Mouse (Mus musculus): ENCODE data around the gene Myh14. TPM values are rescaled to one million over a fixed set of nuclear protein-coding genes. Genes with fewer than 3 reads are reported as not detected.

Gene Myh14
- polyA plus RNA-seq, 1 experiment from 2014 or later, result 3.3 TPM

DNA sequence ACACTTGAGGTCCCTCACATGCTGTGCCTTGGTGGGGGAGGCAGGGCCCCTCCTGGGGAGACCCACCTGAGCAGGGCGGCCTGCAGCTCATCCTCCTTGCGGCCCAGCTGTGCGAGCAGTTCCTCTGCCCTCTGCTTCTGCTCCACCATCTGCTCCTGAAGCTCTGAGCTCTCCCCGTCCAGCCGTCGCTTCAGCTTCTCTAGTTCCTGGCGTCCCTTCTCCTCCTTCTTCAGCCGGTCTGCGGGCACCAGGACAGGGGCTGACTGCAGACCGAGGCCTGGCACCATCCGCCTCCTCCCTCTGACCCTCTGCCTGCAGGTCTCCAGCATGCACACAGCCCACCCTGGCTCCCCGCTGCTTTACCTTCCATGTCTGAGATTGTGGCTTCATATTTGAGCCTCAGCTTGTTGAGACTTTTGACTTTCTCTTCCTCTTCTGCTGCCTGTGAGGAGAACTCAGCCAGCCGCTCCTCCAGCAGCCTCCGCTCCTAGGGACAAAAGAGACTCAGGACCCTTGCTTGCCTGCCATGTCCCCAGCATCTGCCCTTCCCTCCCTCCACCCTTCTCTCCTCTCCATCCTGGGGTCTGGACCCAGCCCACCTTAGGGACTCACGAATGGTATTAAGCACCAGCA, 42.1 kb downstream of the Myh14 start:
- no peak for ATAC-seq (ENCODE audit: low FRiP score, low read depth)
- Histone ChIP-seq H3K9ac (no peak overlapping the region), H3K9me3 (no peaks in the 10 kb centered on the region), H3K4me2 (no peak overlapping the region), H3K4me1 (replicated peaks) (no peaks in the 10 kb centered on the region), H3K4me3 (no peak overlapping the region), H3K36me3 (no peaks in the 10 kb centered on the region), H3K27ac (replicated peaks) (no peak overlapping the region), H3K27me3 (peaks cover 6% of the 10 kb centered on the region; the same call in 1 of the 2 replicates)
- WGBS, result 79% methylated on average over 15 of the region's 15 CpGs

DNA sequence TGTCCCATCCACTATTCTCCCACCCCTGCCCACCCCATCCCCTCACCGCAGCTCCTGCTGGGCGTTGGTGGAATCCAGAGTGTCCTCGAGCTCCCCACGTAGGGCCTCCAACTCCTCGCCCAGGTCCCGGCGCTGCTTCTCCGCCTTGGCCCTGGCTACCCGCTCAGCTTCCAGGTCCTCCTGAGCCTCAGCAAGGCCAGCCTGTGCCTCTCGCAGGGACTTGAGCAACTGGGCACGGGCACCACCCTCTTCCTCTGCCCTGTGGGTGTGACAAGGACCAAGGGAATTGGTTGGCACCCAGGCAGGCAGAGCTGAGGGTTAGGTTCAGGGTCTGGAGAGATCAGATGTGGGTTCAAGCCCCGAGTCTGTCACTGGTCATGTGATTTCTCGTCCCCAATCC, 43.7 kb downstream of the Myh14 start:
- Histone ChIP-seq H3K4me1 (replicated peaks) (no peaks in the 10 kb centered on the region), H3K27me3 (no peaks in the 10 kb centered on the region), H3K36me3 (no peaks in the 10 kb centered on the region), H3K9me3 (no peaks in the 10 kb centered on the region), H3K9ac (no peak overlapping the region), H3K4me2 (no peak overlapping the region), H3K4me3 (no peak overlapping the region), H3K27ac (replicated peaks) (no peak overlapping the region)
- 86% methylated on average over 13 of the region's 13 CpGs for WGBS
- no peak for ATAC-seq (ENCODE audit: low FRiP score, low read depth)

DNA sequence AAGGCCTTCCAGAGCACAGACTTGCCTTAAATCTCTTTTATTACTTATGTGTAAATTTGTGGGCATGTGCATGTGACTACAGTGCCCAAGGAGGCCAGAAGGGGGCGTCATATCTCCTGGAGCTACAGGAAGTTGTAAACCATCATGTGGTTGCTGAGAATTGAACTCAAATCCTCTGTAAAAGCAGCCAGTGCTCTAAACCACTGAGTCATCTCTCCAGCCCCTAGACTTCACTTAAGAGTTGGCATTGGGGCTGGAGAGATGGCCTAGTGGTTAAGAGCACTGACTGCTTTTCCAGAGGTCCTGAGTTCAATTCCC, 44.6 kb downstream of the Myh14 start:
- Histone ChIP-seq H3K4me1 (replicated peaks) (no peaks in the 10 kb centered on the region), H3K27ac (replicated peaks) (no peak overlapping the region), H3K9me3 (no peaks in the 10 kb centered on the region), H3K9ac (no peak overlapping the region), H3K27me3 (no peaks in the 10 kb centered on the region), H3K4me3 (no peak overlapping the region), H3K36me3 (no peaks in the 10 kb centered on the region), H3K4me2 (no peak overlapping the region)
- WGBS, result 56% methylated on average over 1 of the region's 1 CpGs
- ATAC-seq (ENCODE audit: low FRiP score, low read depth), result no peak

DNA sequence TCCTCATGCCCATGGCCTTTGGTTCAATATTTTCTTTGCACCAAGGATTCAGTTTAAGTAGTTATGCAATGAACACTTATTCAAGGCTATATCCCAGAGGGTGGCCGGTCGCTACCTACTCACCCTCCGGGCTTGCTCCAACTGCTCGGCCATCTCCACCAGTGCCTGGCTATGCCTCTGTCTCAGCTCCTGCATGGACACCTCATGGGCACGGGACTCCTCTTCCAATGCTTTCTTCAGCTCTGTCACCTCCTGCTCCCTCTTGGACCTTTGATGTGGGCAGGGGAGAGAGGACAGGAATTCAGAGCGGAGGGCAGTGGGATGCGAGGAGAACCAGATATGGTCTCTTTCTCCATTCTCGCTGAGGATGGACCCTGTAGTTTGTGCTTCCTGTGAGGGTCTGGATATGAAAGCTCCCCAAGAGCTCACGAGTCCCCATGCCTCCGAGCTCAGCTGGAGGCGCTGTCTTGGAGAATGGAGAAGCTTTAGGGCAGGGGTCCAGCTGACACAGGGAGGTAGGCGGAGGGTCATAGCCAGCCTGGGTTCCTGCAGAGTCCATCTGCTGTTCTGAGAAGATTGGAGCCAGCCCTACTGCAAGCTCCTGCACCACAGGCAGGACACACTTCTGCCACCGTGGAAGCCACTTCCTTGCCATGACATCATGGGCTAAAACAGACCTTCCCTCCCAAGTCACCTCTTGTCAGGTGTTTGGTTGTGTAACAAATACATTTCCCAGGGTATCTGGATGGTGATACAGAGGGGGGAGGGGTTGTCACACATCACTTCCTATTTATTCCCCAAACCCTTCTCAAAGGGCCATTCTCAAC, 45.2 kb downstream of the Myh14 start:
- 86% methylated on average over 13 of the region's 13 CpGs for WGBS
- no peak for ATAC-seq (ENCODE audit: low FRiP score, low read depth)
- Histone ChIP-seq H3K9ac (no peak overlapping the region), H3K27ac (replicated peaks) (no peak overlapping the region), H3K4me3 (no peak overlapping the region), H3K36me3 (no peaks in the 10 kb centered on the region), H3K9me3 (no peaks in the 10 kb centered on the region), H3K4me2 (no peak overlapping the region), H3K4me1 (replicated peaks) (no peaks in the 10 kb centered on the region), H3K27me3 (no peaks in the 10 kb centered on the region)

DNA sequence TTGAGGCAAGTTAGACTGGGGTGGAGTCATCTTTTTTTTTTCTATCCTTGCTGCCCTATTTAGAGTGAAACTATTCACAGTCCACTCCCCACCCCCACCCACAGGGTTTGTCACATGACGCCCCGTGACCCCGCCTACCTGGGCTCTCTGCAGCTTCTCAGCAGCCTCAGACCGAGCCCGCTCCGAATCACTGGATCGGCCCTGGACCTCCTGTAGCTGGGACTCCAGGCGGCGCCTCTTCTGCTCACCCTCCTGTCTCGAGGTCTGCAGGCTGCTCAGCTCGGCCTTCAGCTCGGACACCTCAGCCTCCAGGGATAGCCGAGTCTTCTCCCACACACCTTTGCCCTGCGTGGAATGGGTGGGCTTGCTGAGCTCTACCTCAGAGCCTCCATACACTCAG, 45.8 kb downstream of the Myh14 start:
- no peaks in the 10 kb centered on the region for H3K9me3 ChIP-seq
- WGBS, result 72% methylated on average over 14 of the region's 14 CpGs

DNA sequence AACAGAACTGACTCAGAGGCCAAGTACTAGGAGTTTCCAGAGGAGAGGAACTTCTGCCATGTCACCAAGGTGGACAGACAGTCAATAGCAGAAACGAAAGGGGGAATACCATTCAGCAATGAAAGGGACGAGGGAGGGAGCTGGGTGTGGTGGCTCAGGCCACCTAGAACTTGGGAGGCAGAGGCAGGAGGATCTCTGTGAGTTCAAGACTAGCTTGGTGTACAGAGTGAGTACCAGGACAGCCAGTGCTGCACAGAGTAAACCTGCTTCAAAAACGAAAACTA, 46.2 kb downstream of the Myh14 start:
- Histone ChIP-seq H3K36me3 (no peaks in the 10 kb centered on the region), H3K4me1 (replicated peaks) (no peaks in the 10 kb centered on the region), H3K9me3 (no peaks in the 10 kb centered on the region), H3K4me2 (no peak overlapping the region), H3K9ac (no peak overlapping the region), H3K27me3 (no peaks in the 10 kb centered on the region), H3K27ac (replicated peaks) (no peak overlapping the region), H3K4me3 (no peak overlapping the region)
- WGBS, result 77% methylated on average over 3 of the region's 3 CpGs
- ATAC-seq (ENCODE audit: low FRiP score, low read depth), result no peak

More for the DNA sequence above, 45.8 kb downstream of the Myh14 start:
- no peak overlapping the region for H3K4me2 ChIP-seq
- no peaks in the 10 kb centered on the region for H3K4me1 ChIP-seq (replicated peaks)
- H3K27me3 ChIP-seq, result no peaks in the 10 kb centered on the region
- no peak overlapping the region for H3K4me3 ChIP-seq
- ATAC-seq (ENCODE audit: low FRiP score, low read depth), result no peak
- no peak overlapping the region for H3K9ac ChIP-seq
- H3K27ac ChIP-seq (replicated peaks), result no peak overlapping the region
- H3K36me3 ChIP-seq, result no peaks in the 10 kb centered on the region

DNA sequence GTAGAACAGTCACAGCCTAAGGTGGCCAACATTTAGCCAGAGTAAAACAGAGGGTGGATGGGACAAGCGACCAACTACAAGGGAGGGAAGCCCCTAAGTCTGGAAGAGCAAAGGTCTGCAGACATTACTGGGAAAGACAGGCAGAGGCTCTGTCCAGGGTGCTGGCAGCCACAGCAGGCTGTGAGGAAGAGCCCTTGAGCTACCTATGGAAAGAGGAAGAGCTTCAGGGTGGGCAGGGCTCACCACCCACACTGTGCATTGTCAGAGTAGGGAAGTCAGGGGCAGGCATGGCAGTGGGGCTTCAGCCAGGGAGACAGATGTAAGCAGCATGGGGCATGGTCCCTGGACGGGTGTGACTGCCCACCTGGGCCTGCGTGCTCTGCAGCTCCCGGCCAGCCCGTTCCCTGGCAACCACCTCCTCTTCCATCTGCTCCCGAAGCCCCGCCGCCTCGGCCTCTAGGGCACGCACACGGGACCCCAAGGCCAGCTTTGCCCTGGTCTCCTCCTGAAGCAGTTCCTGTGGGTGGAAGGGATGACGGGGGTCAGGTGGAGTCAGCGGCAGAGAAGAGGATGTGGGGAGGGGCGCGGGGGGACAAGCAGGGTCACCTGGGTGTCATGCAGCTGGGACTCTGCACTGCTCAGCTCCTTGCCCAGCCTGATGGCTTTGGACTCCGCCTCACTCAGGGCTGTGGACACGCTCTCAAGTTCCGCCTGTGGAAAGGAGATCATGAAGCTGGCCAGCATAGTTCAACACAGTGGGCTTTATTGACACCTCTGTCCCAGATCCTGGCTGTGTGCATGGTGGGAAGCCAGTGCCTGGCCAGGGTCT, 46.7 kb downstream of the Myh14 start:
- Histone ChIP-seq H3K4me2 (no peak overlapping the region), H3K27me3 (no peaks in the 10 kb centered on the region), H3K9me3 (no peaks in the 10 kb centered on the region), H3K4me1 (replicated peaks) (no peaks in the 10 kb centered on the region), H3K9ac (no peak overlapping the region), H3K27ac (replicated peaks) (no peak overlapping the region), H3K36me3 (no peaks in the 10 kb centered on the region), H3K4me3 (no peak overlapping the region)
- no peak for ATAC-seq (ENCODE audit: low FRiP score, low read depth)
- 39% methylated on average over 18 of the region's 18 CpGs for WGBS

DNA sequence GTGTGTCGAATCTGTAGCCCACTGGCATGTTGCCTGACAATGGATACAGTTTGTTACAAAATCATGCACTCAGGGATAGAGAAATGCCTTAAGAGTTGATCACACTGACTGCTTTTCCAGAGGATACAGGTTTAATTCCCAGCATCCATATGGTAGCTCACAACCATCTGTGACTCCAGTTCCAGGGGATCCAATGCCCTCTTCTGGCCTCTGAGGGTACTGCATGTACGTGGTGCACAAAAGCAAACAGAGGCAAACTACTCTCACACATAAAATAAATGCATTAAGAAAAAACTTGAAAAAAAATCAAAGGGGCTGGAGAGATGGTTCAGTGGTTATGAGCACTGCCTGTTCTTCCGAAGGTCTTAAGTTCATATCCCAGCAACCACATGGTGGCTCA, 53.6 kb downstream of the Myh14 start:
- no peaks in the 10 kb centered on the region for H3K9me3 ChIP-seq
- H3K27me3 ChIP-seq, result peaks cover 28% of the 10 kb centered on the region
- 79% methylated on average over 3 of the region's 3 CpGs for WGBS
- no peaks in the 10 kb centered on the region for H3K36me3 ChIP-seq
- H3K9ac ChIP-seq, result no peak overlapping the region
- ATAC-seq (ENCODE audit: low FRiP score, low read depth), result no peak
- H3K4me3 ChIP-seq, result no peak overlapping the region
- no peak overlapping the region for H3K4me2 ChIP-seq
- no peak overlapping the region for H3K27ac ChIP-seq (replicated peaks)
- peaks cover 12% of the 10 kb centered on the region; the same call in 1 of the 2 replicates for H3K4me1 ChIP-seq (replicated peaks)

DNA sequence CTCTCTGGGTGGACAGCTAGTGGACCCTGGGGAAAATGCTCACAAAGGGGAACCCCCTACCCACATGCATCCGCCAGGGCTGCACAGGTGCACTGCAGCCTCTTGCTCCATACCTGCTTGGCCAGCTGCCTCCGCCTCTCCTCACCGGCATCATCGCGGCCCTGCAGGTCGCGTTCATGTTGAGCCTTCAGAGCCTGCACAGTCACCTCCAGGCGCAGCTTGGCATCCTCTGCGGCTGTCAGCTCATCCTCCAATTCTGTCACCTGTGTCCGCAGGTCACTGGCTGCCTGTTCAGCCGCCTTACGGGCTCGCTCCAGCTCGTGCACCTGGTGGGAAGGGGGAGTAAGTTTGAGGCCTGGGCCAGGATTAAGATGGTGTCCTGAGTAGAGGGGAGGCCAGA, 54.7 kb downstream of the Myh14 start:
- Histone ChIP-seq H3K27ac (replicated peaks) (no peak overlapping the region), H3K4me2 (no peak overlapping the region), H3K27me3 (peaks cover 28% of the 10 kb centered on the region), H3K9me3 (no peaks in the 10 kb centered on the region), H3K36me3 (no peaks in the 10 kb centered on the region), H3K9ac (no peak overlapping the region), H3K4me1 (replicated peaks) (peaks cover 12% of the 10 kb centered on the region; the same call in 1 of the 2 replicates), H3K4me3 (no peak overlapping the region)
- 82% methylated on average over 14 of the region's 14 CpGs for WGBS
- 0 out of 2 replicates have a peak, but pooled peaks have one; percentile 20 for ATAC-seq (ENCODE audit: low FRiP score, low read depth)

DNA sequence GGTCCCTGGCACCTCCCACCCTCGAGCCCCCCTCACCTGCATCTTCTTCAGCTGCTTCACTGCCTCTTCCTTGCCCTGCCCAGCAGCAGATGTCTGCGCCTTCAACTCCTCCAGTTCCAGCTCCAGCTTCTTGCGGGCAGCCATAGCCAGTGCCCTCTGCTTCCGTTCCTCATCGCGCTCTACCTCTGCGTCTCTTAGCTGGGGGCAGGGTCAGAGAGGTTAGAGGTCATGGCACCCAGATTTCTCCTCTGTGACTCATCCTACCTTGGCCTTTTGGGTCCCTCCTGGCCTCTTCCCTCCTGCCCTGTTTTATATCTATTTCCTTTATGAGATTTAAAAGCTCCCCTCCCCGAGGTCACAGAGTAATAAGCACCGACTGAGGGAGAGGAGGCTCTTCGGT, 55.3 kb downstream of the Myh14 start:
- no peak overlapping the region for H3K27ac ChIP-seq (replicated peaks)
- ATAC-seq (ENCODE audit: low FRiP score, low read depth), result no peak
- H3K36me3 ChIP-seq, result no peaks in the 10 kb centered on the region
- H3K9me3 ChIP-seq, result no peaks in the 10 kb centered on the region
- H3K4me2 ChIP-seq, result peak overlapping the region; percentile 31; the same call in 1 of the 2 replicates
- no peak overlapping the region for H3K4me3 ChIP-seq
- peaks cover 12% of the 10 kb centered on the region; the same call in 1 of the 2 replicates for H3K4me1 ChIP-seq (replicated peaks)
- no peak overlapping the region for H3K9ac ChIP-seq
- WGBS, result 13% methylated on average over 10 of the region's 10 CpGs
- H3K27me3 ChIP-seq, result peaks cover 28% of the 10 kb centered on the region

DNA sequence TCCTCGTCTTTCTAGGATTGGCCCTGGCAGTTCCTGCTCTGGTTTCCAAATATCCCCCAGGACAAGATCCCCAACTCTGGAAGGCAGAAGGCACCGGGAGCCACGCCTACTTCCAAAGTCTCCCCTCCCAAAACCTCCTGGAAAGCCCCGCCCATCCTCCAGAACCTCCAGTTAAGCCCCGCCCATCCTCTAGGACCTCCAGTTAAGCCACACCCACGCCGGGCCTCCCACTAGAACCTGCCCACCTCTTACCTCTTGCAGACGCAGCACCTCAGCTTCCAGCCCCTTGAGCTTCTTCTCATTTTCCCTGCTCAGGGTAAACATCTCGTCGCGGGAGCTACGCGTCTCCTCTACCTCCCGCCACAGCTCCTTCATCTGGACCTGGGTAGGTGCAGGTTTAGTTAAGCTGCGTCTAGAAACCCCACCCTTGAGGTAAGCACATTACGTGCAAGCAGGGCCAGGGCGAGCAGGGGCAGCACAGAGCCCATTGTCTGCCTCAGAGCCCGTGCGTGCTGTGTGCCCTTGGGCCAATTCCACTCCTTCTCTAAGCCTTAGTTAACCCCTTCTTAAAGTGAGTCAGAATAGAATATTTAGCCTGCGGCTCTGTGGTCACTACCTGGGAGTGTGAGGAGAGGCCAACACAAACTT, 56.5 kb downstream of the Myh14 start:
- ATAC-seq (ENCODE audit: low FRiP score, low read depth), result no peak
- Histone ChIP-seq H3K9ac (no peak overlapping the region), H3K27me3 (peaks cover 28% of the 10 kb centered on the region), H3K27ac (replicated peaks) (no peak overlapping the region), H3K4me2 (peak overlapping the region; percentile 31), H3K4me3 (peak overlapping the region; percentile 18), H3K36me3 (no peaks in the 10 kb centered on the region), H3K4me1 (replicated peaks) (peaks cover 12% of the 10 kb centered on the region; the same call in 1 of the 2 replicates), H3K9me3 (no peaks in the 10 kb centered on the region)
- WGBS, result 8% methylated on average over 20 of the region's 20 CpGs

DNA sequence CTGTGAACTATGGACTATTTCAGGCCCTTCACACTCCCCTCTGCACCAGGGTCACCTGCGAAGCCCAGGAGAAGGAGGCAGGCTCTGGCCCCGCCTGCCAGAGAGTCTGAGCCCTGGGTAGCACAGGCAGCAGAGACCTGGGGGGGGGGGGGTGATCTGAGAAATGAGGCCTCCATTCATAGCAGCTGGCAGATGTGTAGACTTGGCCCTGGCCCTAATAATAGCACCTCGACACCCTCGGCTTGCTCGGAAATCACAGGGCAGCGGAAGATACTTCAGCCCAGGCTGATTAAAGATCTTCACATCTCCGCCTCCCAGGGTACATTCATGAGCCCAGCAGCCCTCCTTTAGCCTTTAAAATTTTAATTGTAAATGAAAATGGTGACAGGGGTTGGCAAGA, 58.5 kb downstream of the Myh14 start:
- Histone ChIP-seq H3K27me3 (peaks cover 28% of the 10 kb centered on the region), H3K27ac (replicated peaks) (no peak overlapping the region), H3K4me1 (replicated peaks) (peaks cover 12% of the 10 kb centered on the region; the same call in 1 of the 2 replicates), H3K4me2 (no peak overlapping the region), H3K9ac (no peak overlapping the region), H3K36me3 (no peaks in the 10 kb centered on the region), H3K9me3 (0 out of 2 replicates have a peak, but pooled peaks cover 7% of the 10 kb centered on the region), H3K4me3 (no peak overlapping the region)
- 79% methylated on average over 7 of the region's 7 CpGs for WGBS
- ATAC-seq (ENCODE audit: low FRiP score, low read depth), result no peak
